Mouse (Mus musculus) cerebellum, adult 2 months (tissue): ENCODE results near the gene Filip1l.

Experiments
- CTCF ChIP-seq: fragments of 200-500 bp; IDR thresholded peaks from 2 replicates; pipeline ENCODE4 v1.5.1; 2011; ENCODE audit warnings: low read depth, mild to moderate bottlenecking, control low read depth, low read length, moderate library complexity, borderline replicate concordance; ENCODE audit not compliant: insufficient read depth
- POLR2A ChIP-seq: fragments of 200-500 bp; IDR thresholded peaks from 2 replicates; pipeline ENCODE4 v1.6.1; 2011; ENCODE audit warnings: low read length, control low read depth, borderline replicate concordance; ENCODE audit not compliant: insufficient read depth

DNA sequence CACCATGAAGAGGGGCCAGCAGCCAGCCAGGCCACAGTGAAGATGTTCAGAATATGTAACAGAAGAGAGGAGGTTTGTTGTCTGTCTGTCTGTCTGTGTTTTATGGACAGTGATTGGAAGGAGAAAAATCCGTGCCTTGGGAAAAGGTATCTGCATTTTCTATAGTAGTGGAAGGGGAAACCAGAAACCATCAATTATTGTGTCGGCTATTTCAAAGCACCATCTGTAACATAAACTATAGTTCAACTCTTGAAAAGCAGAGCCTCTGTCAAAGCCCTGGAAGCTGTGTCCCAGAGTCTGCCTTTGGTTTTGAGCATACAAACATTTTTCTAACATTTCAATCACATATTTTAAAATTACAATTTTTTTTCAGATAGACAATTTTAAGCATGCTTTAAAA, 197.9 kb downstream of the Filip1l start:
- TF ChIP-seq CTCF (no peak), POLR2A (no peak)
